Mouse (Mus musculus): ENCODE data around the gene Ndufs4. TPM values are rescaled to one million over a fixed set of nuclear protein-coding genes. Genes with fewer than 3 reads are reported as not detected.
"Not testable (repeated sequence)": the region's sequence is repeated elsewhere in the genome, so short reads cannot be mapped to it uniquely, and the experiment has no call there.

Gene Ndufs4
- total RNA-seq, 4 experiments from 2014 or later, result 139 to 165 (median 156) TPM

GRCm38 (mm10) chr13:114343001-114343400, 45.1 kb downstream of the Ndufs4 start:
- no peak for DNase-seq (ENCODE audit: low spot score in 2 of 2)

- no peak for DNase-seq (ENCODE audit: low spot score in 2 of 2)
Measured at GRCm38 (mm10) chr13:114319835-114320389, 68.1 kb downstream of the Ndufs4 start.

GRCm38 (mm10) chr13:114319136-114319535, 68.9 kb downstream of the Ndufs4 start:
- DNase-seq (ENCODE audit: low spot score in 2 of 2), result no peak

GRCm38 (mm10) chr13:114315374-114315773, 72.7 kb downstream of the Ndufs4 start:
- no peak for DNase-seq (ENCODE audit: low spot score in 2 of 2)

GRCm38 (mm10) chr13:114314953-114315352, 73.1 kb downstream of the Ndufs4 start:
- no peak for DNase-seq (ENCODE audit: low spot score in 2 of 2)

- no peak for DNase-seq (ENCODE audit: low spot score in 2 of 2)
Measured at GRCm38 (mm10) chr13:114310591-114310990, 77.5 kb downstream of the Ndufs4 start.

GRCm38 (mm10) chr13:114304684-114305083, 83.4 kb downstream of the Ndufs4 start:
- DNase-seq (ENCODE audit: low spot score in 2 of 2), result peak in 1 of 2 experiments; percentile 25

- DNase-seq (ENCODE audit: low spot score in 2 of 2), result no peak
Measured at GRCm38 (mm10) chr13:114303466-114304175, 84.4 kb downstream of the Ndufs4 start.

- no peak for DNase-seq (ENCODE audit: low spot score in 2 of 2)
Measured at GRCm38 (mm10) chr13:114297761-114298160, 90.3 kb downstream of the Ndufs4 start.

- no peak for DNase-seq (ENCODE audit: low spot score in 2 of 2)
Measured at GRCm38 (mm10) chr13:114296556-114296955, 91.5 kb downstream of the Ndufs4 start.

- DNase-seq (ENCODE audit: low spot score in 2 of 2), result no peak
Measured at GRCm38 (mm10) chr13:114289411-114289810, 98.6 kb downstream of the Ndufs4 start.

GRCm38 (mm10) chr13:114288511-114288910, 99.5 kb downstream of the Ndufs4 start:
- no peak for DNase-seq (ENCODE audit: low spot score in 2 of 2)

- not testable (repeated sequence) for DNase-seq (ENCODE audit: low spot score in 2 of 2)
Measured at GRCm38 (mm10) chr13:114278690-114279089, 109.4 kb downstream of the Ndufs4 start.

GRCm38 (mm10) chr13:114277277-114277676, 110.8 kb downstream of the Ndufs4 start:
- DNase-seq (ENCODE audit: low spot score in 2 of 2), result no peak

- no peak for DNase-seq (ENCODE audit: low spot score in 2 of 2)
Measured at GRCm38 (mm10) chr13:114271410-114272105, 116.5 kb downstream of the Ndufs4 start.

GRCm38 (mm10) chr13:114267741-114268140, 120.3 kb downstream of the Ndufs4 start:
- DNase-seq (ENCODE audit: low spot score in 2 of 2), result no peak

- DNase-seq (ENCODE audit: low spot score in 2 of 2), result no peak
Measured at GRCm38 (mm10) chr13:114260486-114261205, 127.4 kb downstream of the Ndufs4 start.

GRCm38 (mm10) chr13:114254697-114255096, 133.4 kb downstream of the Ndufs4 start:
- no peak for DNase-seq (ENCODE audit: low spot score in 2 of 2)

Data from left cerebral cortex, adult 8-10 months (tissue).